Mouse (Mus musculus) left cerebral cortex, adult 2 months (tissue): Measurements from ENCODE around the gene Tdp2. TPM values are rescaled to one million over a fixed set of nuclear protein-coding genes. Genes with fewer than 3 reads are reported as not detected.

ENCODE experiments used
- DNase-seq, 2 experiments: peaks; one replicate each; pipeline ENCODE4 v3.0.0; 2021 to 2022; ENCODE audit warnings: low spot score in 2 of 2, mixed read lengths in 1 of 2; ENCODE audit errors: extremely low spot score in 1 of 2
- H3K27ac ChIP-seq: fragments of 200-600 bp; 2 replicates; pipeline ENCODE4 v1.8.1; 2022
- H3K4me3 ChIP-seq: fragments of 200-600 bp; 2 replicates; pipeline ENCODE4 v1.8.1; 2022
- CTCF ChIP-seq: fragments of 200-600 bp; IDR thresholded peaks from 2 replicates; pipeline ENCODE4 v1.8.1; 2022; ENCODE audit warnings: antibody characterized with exemption, mild to moderate bottlenecking, moderate library complexity
- intact Hi-C: fragments of 180-260 bp; cut with DNase I; formaldehyde crosslinking; loops from one replicate; pipeline ENCODE4 v1.15.1; 2025
- long read RNA-seq, 2 experiments: library from polyadenylated mRNA; stranded (forward); transcript quantifications; one replicate each; pipeline ENCODE4 v2.0.0; 2021; ENCODE audit warnings: borderline mapping rate in 2 of 2
- total RNA-seq, 2 experiments: library from RNA; stranded (reverse); gene quantifications; 2 replicates each; pipeline ENCODE4 v1.2.3; 2021

The Tdp2 gene
- 10 to 100 TPM; 18.8 to 20.7 TPM for total RNA-seq
- long read RNA-seq, experiment 1, transcript Tdp2-201 (7 exons, 1,957 nt): major isoform, 20 of 24 reads
- long read RNA-seq, experiment 1, partial matches to known transcripts: 1 of 24 reads
- long read RNA-seq, experiment 1, other reads (novel, unspliced or antisense): 2 of 24 reads
- long read RNA-seq, experiment 2, transcript Tdp2-201 (7 exons, 1,957 nt): major isoform, 10 of 16 reads
- long read RNA-seq, experiment 2, partial matches to known transcripts: 1 of 16 reads
- long read RNA-seq, experiment 2, other reads (novel, unspliced or antisense): 5 of 16 reads

DNA sequence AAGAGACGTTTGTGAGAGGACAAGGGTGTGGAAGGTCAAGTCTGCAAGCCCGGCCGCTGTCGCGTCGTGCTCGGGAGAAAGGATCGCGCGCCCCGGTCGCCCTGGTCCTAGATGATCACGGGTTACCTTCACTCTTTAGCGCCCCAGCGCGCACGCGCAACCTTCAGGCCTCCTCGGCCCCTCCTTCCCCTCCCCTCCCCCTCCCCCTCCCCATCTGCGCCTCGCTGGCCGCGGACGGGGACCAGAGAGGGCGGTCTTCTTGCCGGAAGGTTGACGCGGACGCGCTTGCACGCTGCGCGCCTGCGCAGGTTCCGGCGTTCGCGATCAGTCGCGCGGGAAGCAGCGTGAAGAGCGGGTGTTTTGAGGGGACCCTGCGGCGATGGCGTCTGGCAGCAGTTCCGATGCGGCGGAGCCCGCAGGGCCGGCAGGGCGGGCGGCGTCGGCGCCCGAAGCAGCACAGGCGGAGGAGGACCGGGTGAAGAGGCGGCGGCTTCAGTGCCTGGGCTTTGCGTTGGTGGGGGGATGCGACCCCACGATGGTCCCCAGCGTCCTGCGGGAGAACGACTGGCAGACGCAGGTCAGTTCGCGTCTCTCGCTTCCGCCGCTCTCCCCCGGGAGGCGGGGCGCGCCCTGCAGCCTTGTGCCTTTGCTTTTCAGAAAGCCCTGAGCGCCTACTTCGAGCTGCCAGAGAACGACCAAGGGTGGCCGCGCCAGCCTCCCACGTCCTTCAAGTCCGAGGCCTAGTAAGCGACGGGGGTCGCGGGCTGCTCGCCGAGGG, at the start of gene Tdp2, which contains the start of gene Acot13:
Tdp2 (plus strand) TSS at position 327 of the 778 bp plus-strand sequence.
Acot13 (minus strand) TSS at position 188 of the 778 bp plus-strand sequence.
- H3K27ac ChIP-seq: peak within 1 kb of the TSS; percentile 90
- H3K4me3 ChIP-seq: peak within 1 kb of the TSS; percentile 97
- TF ChIP-seq CTCF: no peak; the same call in 1 of the 2 replicates
- DNase-seq: peak; percentile 94
- intact Hi-C loops: loop anchor here (1.0 kb wide), 1 partner anchor 31 kb away; no protein-coding TSS in a partner anchor

DNA sequence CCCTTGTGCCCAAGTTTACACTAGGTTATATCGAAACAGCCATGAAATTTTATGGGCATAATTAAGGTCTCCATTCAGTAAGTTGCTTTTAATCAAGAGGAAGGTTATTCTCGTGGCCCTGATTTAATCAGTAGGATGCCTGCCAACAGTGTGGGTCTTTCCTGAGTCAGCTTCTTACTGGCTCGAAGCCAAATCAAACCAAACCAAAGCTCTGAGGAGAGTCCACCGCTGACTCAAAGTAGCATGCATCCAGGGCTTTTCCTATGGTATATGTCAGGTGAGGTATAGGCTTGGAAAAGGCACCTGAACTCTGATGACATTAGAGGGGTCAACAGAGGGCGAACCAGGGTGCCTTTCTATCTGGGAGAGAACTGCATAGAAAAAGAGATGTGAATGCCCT, 49.6 kb upstream of the Tdp2 start:
- intact Hi-C loops: no loop called here
- Histone ChIP-seq H3K4me3 (no peak overlapping the region), H3K27ac (no peak overlapping the region)
- TF ChIP-seq CTCF: no peak
- DNase-seq: peak in 1 of 2 experiments; percentile 6

DNA sequence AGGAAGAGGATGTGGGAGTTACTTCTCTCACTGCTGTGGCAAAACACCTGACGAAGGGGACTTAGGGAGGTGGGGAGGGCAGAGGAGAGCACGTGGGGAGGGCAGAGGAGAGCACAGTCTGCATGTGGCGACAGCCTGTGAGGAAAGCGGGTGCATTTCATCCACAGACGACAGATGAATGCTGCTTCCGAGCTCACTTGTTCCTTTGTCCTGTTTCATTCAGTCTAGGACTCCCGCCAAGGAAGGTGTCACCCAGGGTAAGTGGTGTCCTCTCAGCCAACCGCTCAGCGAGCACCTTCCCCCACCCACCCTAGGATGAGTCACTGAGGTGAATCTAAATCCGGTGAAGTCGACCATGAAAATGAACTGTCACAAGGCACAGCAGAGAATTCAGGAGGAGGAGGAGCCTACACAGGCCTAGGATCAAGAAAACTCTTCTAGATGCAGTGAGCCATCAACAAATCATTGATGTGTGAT, 45.4 kb upstream of the Tdp2 start:
- no peak overlapping the region for H3K4me3 ChIP-seq
- H3K27ac ChIP-seq: no peak overlapping the region; the same call in 1 of the 2 replicates
- TF ChIP-seq CTCF: no peak
- intact Hi-C loops: no loop called here
- peak; percentile 20 to 29 for DNase-seq

DNA sequence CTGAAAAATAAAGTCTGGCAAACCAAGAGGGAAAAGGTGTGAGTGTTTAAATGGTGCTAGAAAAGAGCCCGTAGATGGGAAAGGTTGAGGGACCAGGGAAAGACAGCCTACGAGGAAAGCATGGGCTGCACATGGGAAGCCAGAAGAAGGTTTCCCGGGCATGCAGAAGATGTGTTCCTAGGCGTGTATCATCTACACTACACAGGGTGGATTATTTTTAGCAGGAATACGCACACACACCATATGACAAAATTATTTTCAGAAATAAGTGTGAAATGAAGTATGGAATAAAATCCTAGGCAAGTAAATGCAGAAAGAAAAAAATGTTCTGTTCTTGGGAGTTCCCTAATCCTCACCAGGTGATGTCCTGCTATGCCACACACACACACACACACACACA, 44.0 kb upstream of the Tdp2 start:
- H3K4me3 ChIP-seq: no peak overlapping the region
- no peak for TF ChIP-seq CTCF
- intact Hi-C loops: no loop called here
- peak in 1 of 2 experiments; percentile 2 for DNase-seq
- H3K27ac ChIP-seq: no peak overlapping the region

- intact Hi-C loops: no loop called here
- no peak for TF ChIP-seq CTCF
- Histone ChIP-seq H3K4me3 (no peak overlapping the region), H3K27ac (no peak overlapping the region)
- no peak for DNase-seq
Measured at GRCm38 (mm10) chr13:24791349-24791748, 40.1 kb upstream of the Tdp2 start.

DNA sequence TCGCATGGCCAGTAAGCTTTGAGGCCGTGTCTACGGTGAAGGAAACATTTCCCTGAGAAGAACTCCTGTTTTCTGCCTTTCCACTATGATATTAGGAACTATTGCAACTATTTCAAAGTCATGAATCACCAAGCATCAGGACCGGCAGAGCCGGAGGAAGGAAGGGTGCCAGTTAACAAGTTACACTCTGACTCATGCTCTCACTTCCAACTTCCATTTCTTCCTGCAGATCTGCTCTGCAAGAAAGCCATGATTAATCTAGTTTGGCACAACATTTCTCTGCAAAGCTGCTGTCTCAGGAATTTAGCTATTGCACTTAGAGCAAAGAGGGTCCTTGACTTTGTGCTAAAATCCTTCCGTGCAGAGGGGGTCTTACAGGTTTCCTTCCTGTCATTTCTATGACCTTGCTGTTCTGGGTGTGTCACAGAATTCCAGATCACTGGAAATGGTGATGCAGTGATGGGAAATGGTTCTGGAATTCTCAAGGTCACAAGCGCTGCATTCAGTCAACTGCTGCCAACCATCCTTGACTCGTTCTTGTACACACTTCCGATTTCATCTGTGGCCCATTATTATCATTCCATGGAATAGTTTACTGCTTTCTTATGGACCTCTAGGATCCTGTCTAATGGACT, 39.0 kb upstream of the Tdp2 start:
- DNase-seq: no peak
- no peak overlapping the region for H3K4me3 ChIP-seq
- intact Hi-C loops: no loop called here
- H3K27ac ChIP-seq: no peak overlapping the region
- TF ChIP-seq CTCF: no peak

DNA sequence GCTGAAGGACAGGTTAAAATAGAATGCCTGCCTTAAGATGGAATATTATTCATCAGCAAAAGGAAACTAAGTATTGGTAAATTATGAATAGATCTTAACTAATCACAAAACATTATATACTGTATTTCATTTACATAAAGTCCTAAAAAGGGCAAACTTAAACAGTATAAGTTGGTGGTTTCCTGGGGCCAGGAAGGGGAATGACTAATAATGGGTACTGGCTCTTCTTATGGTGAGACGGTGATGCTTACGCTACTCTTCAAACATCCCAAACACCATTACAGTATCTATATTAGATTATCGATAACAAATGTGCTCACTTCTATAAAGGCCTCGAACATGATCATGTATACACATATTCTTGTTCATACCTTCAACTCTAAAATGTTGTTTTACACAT, 32.8 kb upstream of the Tdp2 start:
- intact Hi-C loops: no loop called here
- Histone ChIP-seq H3K27ac (no peak overlapping the region), H3K4me3 (no peak overlapping the region)
- no peak for DNase-seq
- TF ChIP-seq CTCF: no peak

DNA sequence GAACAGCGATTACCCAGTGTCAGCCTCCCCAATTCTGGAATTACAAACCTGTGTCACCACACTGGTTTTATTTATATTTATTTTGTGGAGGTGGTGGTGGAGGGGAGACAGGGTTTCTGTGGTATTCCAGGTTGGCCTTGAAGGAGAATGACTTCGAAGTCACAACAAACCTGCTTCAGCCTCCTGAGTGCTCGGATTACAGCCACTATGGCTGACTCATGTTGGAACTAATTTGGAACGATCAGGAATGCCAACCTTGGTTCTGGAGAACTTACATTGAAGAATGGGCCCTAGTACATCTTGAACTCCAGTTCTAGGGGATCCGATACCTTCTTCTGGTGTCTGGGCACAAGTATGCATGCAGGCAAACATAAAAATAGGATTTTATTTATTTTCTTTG, 32.1 kb upstream of the Tdp2 start:
- TF ChIP-seq CTCF: no peak
- intact Hi-C loops: no loop called here
- no peak for DNase-seq
- Histone ChIP-seq H3K27ac (peak overlapping the region; percentile 99), H3K4me3 (peak overlapping the region; percentile 99; the same call in 1 of the 2 replicates)

GRCm38 (mm10) chr13:24799925-24800673, 31.4 kb upstream of the Tdp2 start:
- peak overlapping the region; percentile 99 for H3K27ac ChIP-seq
- H3K4me3 ChIP-seq: peak overlapping the region; percentile 99
- intact Hi-C loops: loop anchor here (1.0 kb wide), 1 partner anchor 31 kb away; the partner anchor contains the start of genes Acot13 and Tdp2
- DNase-seq: peak; percentile 29 to 44
- no peak for TF ChIP-seq CTCF

DNA sequence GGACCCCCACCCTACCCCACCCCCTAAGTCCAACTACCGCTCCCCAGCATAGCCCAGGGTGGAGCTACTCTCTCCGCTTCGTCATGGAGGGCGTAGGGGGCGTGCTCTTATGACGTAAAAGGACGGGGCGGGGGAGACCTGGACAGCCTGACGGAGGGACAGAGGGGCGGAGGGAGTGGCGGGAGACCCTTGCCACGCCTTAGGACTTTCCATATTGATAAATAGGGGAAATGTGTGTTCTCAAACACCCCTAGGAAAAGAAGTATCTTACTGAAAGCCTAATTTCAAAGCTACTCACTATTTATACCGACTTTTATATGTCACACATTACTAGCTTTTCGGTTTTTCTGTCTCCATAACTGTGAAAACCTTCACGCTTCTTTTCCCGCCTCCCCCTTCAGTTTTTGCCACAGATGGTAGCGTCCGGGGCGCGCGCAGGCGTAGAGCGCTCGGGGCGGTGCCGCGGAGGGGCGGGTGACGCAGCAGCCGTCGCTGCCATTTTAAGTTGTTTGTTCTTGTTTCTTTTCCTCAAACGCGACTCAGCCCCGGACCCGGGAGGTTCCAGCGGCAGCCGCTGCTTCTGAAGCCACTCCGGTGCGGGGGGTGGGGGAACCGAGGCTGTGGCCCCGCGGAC, 30.7 kb upstream of the Tdp2 start:
- no peak for TF ChIP-seq CTCF
- Histone ChIP-seq H3K4me3 (peak overlapping the region; percentile 99), H3K27ac (peak overlapping the region; percentile 99)
- peak; percentile 95 to 96 for DNase-seq
- intact Hi-C loops: loop anchor here (1.0 kb wide), 1 partner anchor 31 kb away; the partner anchor contains the start of genes Acot13 and Tdp2
